Mouse (Mus musculus): ENCODE results near the gene Pbx4. TPM values are rescaled to one million over a fixed set of nuclear protein-coding genes. Genes with fewer than 3 reads are reported as not detected.

The Pbx4 gene
- polyA plus RNA-seq, 1 experiment from 2014 or later = 11.5 TPM

- H3K27me3 ChIP-seq (ENCODE audit: control insufficient read depth, insufficient read depth, low read length) = no peaks in the 10 kb centered on the region
- no peak overlapping the region for H3K4me3 ChIP-seq (ENCODE audit: low read depth, low read length)
- WGBS = 77% methylated on average over 9 of the region's 9 CpGs
- H3K9ac ChIP-seq (ENCODE audit: low read length) = no peak overlapping the region
- no peak overlapping the region for H3K4me2 ChIP-seq (ENCODE audit: low read depth, severe bottlenecking)
- peaks cover 2% of the 10 kb centered on the region; the same call in 1 of the 2 replicates for H3K36me3 ChIP-seq (ENCODE audit: control insufficient read depth, insufficient read depth, low read length)
- no peak overlapping the region for H3K27ac ChIP-seq (replicated peaks; ENCODE audit: low read depth, low read length)
- H3K4me1 ChIP-seq (ENCODE audit: control insufficient read depth, insufficient read depth, low read length) = peaks cover 19% of the 10 kb centered on the region
- ATAC-seq (ENCODE audit: insufficient number of reproducible peaks, low FRiP score, low TSS enrichment, low read depth) (no peak), DNase-seq (ENCODE audit: low spot score) (no peak)
- no peaks in the 10 kb centered on the region for H3K9me3 ChIP-seq (ENCODE audit: control insufficient read depth, low read length)
Observed at GRCm38 (mm10) chr8:69820466-69820865, 11.8 kb upstream of the Pbx4 start.

- peaks cover 19% of the 10 kb centered on the region for H3K4me1 ChIP-seq (ENCODE audit: control insufficient read depth, insufficient read depth, low read length)
- ATAC-seq (ENCODE audit: insufficient number of reproducible peaks, low FRiP score, low TSS enrichment, low read depth) = peak; percentile 63
- no peak overlapping the region for H3K27ac ChIP-seq (replicated peaks; ENCODE audit: low read depth, low read length)
- H3K36me3 ChIP-seq (ENCODE audit: control insufficient read depth, insufficient read depth, low read length) = peaks cover 5% of the 10 kb centered on the region
- peak overlapping the region; percentile 58 for H3K4me2 ChIP-seq (ENCODE audit: low read depth, severe bottlenecking)
- H3K4me3 ChIP-seq (ENCODE audit: low read depth, low read length) = peak overlapping the region; percentile 74
- no peaks in the 10 kb centered on the region for H3K27me3 ChIP-seq (ENCODE audit: control insufficient read depth, insufficient read depth, low read length)
- peak; percentile 81 for DNase-seq (ENCODE audit: low spot score)
- peak overlapping the region; percentile 84 for H3K9ac ChIP-seq (ENCODE audit: low read length)
- WGBS = under 1% methylated on average over 16 of the region's 22 CpGs
- H3K9me3 ChIP-seq (ENCODE audit: control insufficient read depth, low read length) = no peaks in the 10 kb centered on the region
Observed at GRCm38 (mm10) chr8:69821971-69822385, 10.3 kb upstream of the Pbx4 start.

GRCm38 (mm10) chr8:69822386-69823191 is 9.7 kb upstream of the Pbx4 start, which contains the start of gene Lpar2:
TSS of gene Lpar2 (plus strand) at chr8:69822429.
- Histone ChIP-seq H3K4me3 (ENCODE audit: low read depth, low read length) (peak within 1 kb of the TSS; percentile 74), H3K27me3 (ENCODE audit: control insufficient read depth, insufficient read depth, low read length) (no peaks in the 10 kb centered on the region), H3K9ac (ENCODE audit: low read length) (peak within 1 kb of the TSS; percentile 84), H3K4me2 (ENCODE audit: low read depth, severe bottlenecking) (peak within 1 kb of the TSS; percentile 58), H3K9me3 (ENCODE audit: control insufficient read depth, low read length) (no peaks in the 10 kb centered on the region), H3K36me3 (ENCODE audit: control insufficient read depth, insufficient read depth, low read length) (peaks cover 5% of the 10 kb centered on the region), H3K27ac (replicated peaks; ENCODE audit: low read depth, low read length) (peak within 1 kb of the TSS; percentile 75), H3K4me1 (ENCODE audit: control insufficient read depth, insufficient read depth, low read length) (peaks cover 19% of the 10 kb centered on the region)
- DNase-seq (ENCODE audit: low spot score) = peak; percentile 88
- WGBS = 2% methylated on average over 31 of the region's 35 CpGs
- peak; percentile 85 for ATAC-seq (ENCODE audit: insufficient number of reproducible peaks, low FRiP score, low TSS enrichment, low read depth)

GRCm38 (mm10) chr8:69826371-69826770 is 5.9 kb upstream of the Pbx4 start:
- WGBS = 93% methylated on average over 12 of the region's 12 CpGs
- H3K9ac ChIP-seq (ENCODE audit: low read length) = no peak overlapping the region
- ATAC-seq (ENCODE audit: insufficient number of reproducible peaks, low FRiP score, low TSS enrichment, low read depth) = no peak
- DNase-seq (ENCODE audit: low spot score) = no peak
- H3K36me3 ChIP-seq (ENCODE audit: control insufficient read depth, insufficient read depth, low read length) = peaks cover 11% of the 10 kb centered on the region
- H3K4me3 ChIP-seq (ENCODE audit: low read depth, low read length) = no peak overlapping the region
- no peaks in the 10 kb centered on the region for H3K9me3 ChIP-seq (ENCODE audit: control insufficient read depth, low read length)
- H3K4me1 ChIP-seq (ENCODE audit: control insufficient read depth, insufficient read depth, low read length) = peaks cover 19% of the 10 kb centered on the region
- no peaks in the 10 kb centered on the region for H3K27me3 ChIP-seq (ENCODE audit: control insufficient read depth, insufficient read depth, low read length)
- H3K27ac ChIP-seq (replicated peaks; ENCODE audit: low read depth, low read length) = no peak overlapping the region
- H3K4me2 ChIP-seq (ENCODE audit: low read depth, severe bottlenecking) = no peak overlapping the region

GRCm38 (mm10) chr8:69837057-69837682 is 4.9 kb downstream of the Pbx4 start:
- 74% methylated on average over 8 of the region's 8 CpGs for WGBS
- Histone ChIP-seq H3K27ac (replicated peaks; ENCODE audit: low read depth, low read length) (no peak overlapping the region), H3K9ac (ENCODE audit: low read length) (no peak overlapping the region), H3K9me3 (ENCODE audit: control insufficient read depth, low read length) (no peaks in the 10 kb centered on the region), H3K4me2 (ENCODE audit: low read depth, severe bottlenecking) (no peak overlapping the region), H3K27me3 (ENCODE audit: control insufficient read depth, insufficient read depth, low read length) (no peaks in the 10 kb centered on the region), H3K36me3 (ENCODE audit: control insufficient read depth, insufficient read depth, low read length) (no peaks in the 10 kb centered on the region), H3K4me3 (ENCODE audit: low read depth, low read length) (no peak overlapping the region), H3K4me1 (ENCODE audit: control insufficient read depth, insufficient read depth, low read length) (no peaks in the 10 kb centered on the region)
- DNase-seq (ENCODE audit: low spot score) (no peak), ATAC-seq (ENCODE audit: insufficient number of reproducible peaks, low FRiP score, low TSS enrichment, low read depth) (no peak)

- H3K27me3 ChIP-seq (ENCODE audit: control insufficient read depth, insufficient read depth, low read length) = no peaks in the 10 kb centered on the region
- no peaks in the 10 kb centered on the region for H3K36me3 ChIP-seq (ENCODE audit: control insufficient read depth, insufficient read depth, low read length)
- H3K9me3 ChIP-seq (ENCODE audit: control insufficient read depth, low read length) = no peaks in the 10 kb centered on the region
- 61% methylated on average over 3 of the region's 3 CpGs for whole genome bisulfite sequencing
- H3K4me2 ChIP-seq (ENCODE audit: low read depth, severe bottlenecking) = no peak overlapping the region
- DNase-seq (ENCODE audit: low spot score) (no peak), ATAC-seq (ENCODE audit: insufficient number of reproducible peaks, low FRiP score, low TSS enrichment, low read depth) (no peak)
- no peak overlapping the region for H3K9ac ChIP-seq (ENCODE audit: low read length)
- H3K27ac ChIP-seq (replicated peaks; ENCODE audit: low read depth, low read length) = no peak overlapping the region
- H3K4me3 ChIP-seq (ENCODE audit: low read depth, low read length) = no peak overlapping the region
- no peaks in the 10 kb centered on the region for H3K4me1 ChIP-seq (ENCODE audit: control insufficient read depth, insufficient read depth, low read length)
Observed at GRCm38 (mm10) chr8:69847167-69848065, 15.1 kb downstream of the Pbx4 start.

- H3K36me3 ChIP-seq (ENCODE audit: control insufficient read depth, insufficient read depth, low read length) = no peaks in the 10 kb centered on the region
- H3K9me3 ChIP-seq (ENCODE audit: control insufficient read depth, low read length) = no peaks in the 10 kb centered on the region
- DNase-seq (ENCODE audit: low spot score) (no peak), ATAC-seq (ENCODE audit: insufficient number of reproducible peaks, low FRiP score, low TSS enrichment, low read depth) (no peak)
- H3K4me2 ChIP-seq (ENCODE audit: low read depth, severe bottlenecking) = no peak overlapping the region
- H3K27ac ChIP-seq (replicated peaks; ENCODE audit: low read depth, low read length) = no peak overlapping the region
- WGBS = 84% methylated on average over 8 of the region's 8 CpGs
- no peak overlapping the region for H3K9ac ChIP-seq (ENCODE audit: low read length)
- no peaks in the 10 kb centered on the region for H3K27me3 ChIP-seq (ENCODE audit: control insufficient read depth, insufficient read depth, low read length)
- H3K4me3 ChIP-seq (ENCODE audit: low read depth, low read length) = no peak overlapping the region
- no peaks in the 10 kb centered on the region for H3K4me1 ChIP-seq (ENCODE audit: control insufficient read depth, insufficient read depth, low read length)
Observed at GRCm38 (mm10) chr8:69848951-69849350, 16.7 kb downstream of the Pbx4 start.

- H3K27ac ChIP-seq (replicated peaks; ENCODE audit: low read depth, low read length) = no peak overlapping the region
- no peaks in the 10 kb centered on the region for H3K9me3 ChIP-seq (ENCODE audit: control insufficient read depth, low read length)
- no peak overlapping the region for H3K4me3 ChIP-seq (ENCODE audit: low read depth, low read length)
- no peak overlapping the region for H3K9ac ChIP-seq (ENCODE audit: low read length)
- DNase-seq (ENCODE audit: low spot score) = peak; percentile 28
- ATAC-seq (ENCODE audit: insufficient number of reproducible peaks, low FRiP score, low TSS enrichment, low read depth) = no peak
- H3K4me2 ChIP-seq (ENCODE audit: low read depth, severe bottlenecking) = no peak overlapping the region
- no peaks in the 10 kb centered on the region for H3K27me3 ChIP-seq (ENCODE audit: control insufficient read depth, insufficient read depth, low read length)
- 34% methylated on average over 3 of the region's 3 CpGs for whole genome bisulfite sequencing
- H3K36me3 ChIP-seq (ENCODE audit: control insufficient read depth, insufficient read depth, low read length) = no peaks in the 10 kb centered on the region
- H3K4me1 ChIP-seq (ENCODE audit: control insufficient read depth, insufficient read depth, low read length) = no peaks in the 10 kb centered on the region
Observed at GRCm38 (mm10) chr8:69849899-69850298, 17.6 kb downstream of the Pbx4 start.
